Mouse (Mus musculus): ENCODE results near the gene Fmod. TPM values are rescaled to one million over a fixed set of nuclear protein-coding genes. Genes with fewer than 3 reads are reported as not detected.

Fmod gene
- total and polyA plus RNA-seq, 3 experiments = 0.16 TPM; not detected in 2

GRCm38 (mm10) chr1:134058870-134059269, 21.8 kb downstream of the Fmod start:
- no peak for DNase-seq (ENCODE audit: low spot score)
- H3K27me3 ChIP-seq (ENCODE audit: insufficient read depth, low read length) = peaks cover 81% of the 10 kb centered on the region
- peaks cover 28% of the 10 kb centered on the region for H3K4me1 ChIP-seq (ENCODE audit: insufficient read depth, low read depth, low read length)
- no peaks in the 10 kb centered on the region for H3K36me3 ChIP-seq (replicated peaks)
- no peak for TF ChIP-seq GATA2 (IDR thresholded peaks at IDR 0.05; ENCODE audit: borderline replicate concordance, low read depth, low read length)
- no peak for TF ChIP-seq CTCF (IDR thresholded peaks at IDR 0.05; ENCODE audit: low read depth, low read length)
- TF ChIP-seq POLR2AphosphoS5 (IDR thresholded peaks at IDR 0.05; ENCODE audit: insufficient replicate concordance, low read depth, low read length) = no peak
- no peak for TF ChIP-seq TAL1 (conservative IDR thresholded peaks at IDR 0.05; ENCODE audit: low read depth, low read length)
- no peak for TF ChIP-seq GATA1 (IDR thresholded peaks at IDR 0.05; ENCODE audit: borderline replicate concordance, low read length)
- no peak for ATAC-seq (ENCODE audit: extremely low read depth, insufficient number of reproducible peaks, low FRiP score, poor library complexity, severe bottlenecking)
- no peak overlapping the region for H3K4me3 ChIP-seq (ENCODE audit: low read depth, low read length)
- H3K9me3 ChIP-seq (replicated peaks) = no peaks in the 10 kb centered on the region

- TF ChIP-seq GATA1 (IDR thresholded peaks at IDR 0.05; ENCODE audit: borderline replicate concordance, low read length) = no peak
- TF ChIP-seq POLR2AphosphoS5 (IDR thresholded peaks at IDR 0.05; ENCODE audit: insufficient replicate concordance, low read depth, low read length) = no peak
- no peak for TF ChIP-seq CTCF (IDR thresholded peaks at IDR 0.05; ENCODE audit: low read depth, low read length)
- TF ChIP-seq TAL1 (conservative IDR thresholded peaks at IDR 0.05; ENCODE audit: low read depth, low read length) = no peak
- no peak for TF ChIP-seq GATA2 (IDR thresholded peaks at IDR 0.05; ENCODE audit: borderline replicate concordance, low read depth, low read length)
- Histone ChIP-seq H3K4me1 (ENCODE audit: insufficient read depth, low read depth, low read length) (peaks cover 33% of the 10 kb centered on the region), H3K4me3 (ENCODE audit: low read depth, low read length) (no peak overlapping the region), H3K27me3 (ENCODE audit: insufficient read depth, low read length) (peaks cover 83% of the 10 kb centered on the region), H3K9me3 (replicated peaks) (no peaks in the 10 kb centered on the region), H3K36me3 (replicated peaks) (no peaks in the 10 kb centered on the region)
- ATAC-seq (ENCODE audit: extremely low read depth, insufficient number of reproducible peaks, low FRiP score, poor library complexity, severe bottlenecking) (no peak), DNase-seq (ENCODE audit: low spot score) (no peak)
These were observed 23.0 kb downstream of the Fmod start for GRCm38 (mm10) chr1:134059739-134060695.

- peak; percentile 87 for ATAC-seq (ENCODE audit: extremely low read depth, insufficient number of reproducible peaks, low FRiP score, poor library complexity, severe bottlenecking)
- Histone ChIP-seq H3K4me3 (ENCODE audit: low read depth, low read length) (peak overlapping the region; percentile 54), H3K27me3 (ENCODE audit: insufficient read depth, low read length) (peaks cover 83% of the 10 kb centered on the region), H3K36me3 (replicated peaks) (no peaks in the 10 kb centered on the region), H3K9me3 (replicated peaks) (no peaks in the 10 kb centered on the region), H3K4me1 (ENCODE audit: insufficient read depth, low read depth, low read length) (peaks cover 39% of the 10 kb centered on the region)
- no peak for TF ChIP-seq GATA1 (IDR thresholded peaks at IDR 0.05; ENCODE audit: borderline replicate concordance, low read length)
- TF ChIP-seq GATA2 (IDR thresholded peaks at IDR 0.05; ENCODE audit: borderline replicate concordance, low read depth, low read length) = no peak
- TF ChIP-seq CTCF (IDR thresholded peaks at IDR 0.05; ENCODE audit: low read depth, low read length) = no peak
- TF ChIP-seq POLR2AphosphoS5 (IDR thresholded peaks at IDR 0.05; ENCODE audit: insufficient replicate concordance, low read depth, low read length) = no peak
- TF ChIP-seq TAL1 (conservative IDR thresholded peaks at IDR 0.05; ENCODE audit: low read depth, low read length) = no peak
- DNase-seq (ENCODE audit: low spot score) = peak; percentile 74
These were observed 24.0 kb downstream of the Fmod start for GRCm38 (mm10) chr1:134060849-134061569.

GRCm38 (mm10) chr1:134061915-134062314, 24.9 kb downstream of the Fmod start:
- no peak for DNase-seq (ENCODE audit: low spot score)
- Histone ChIP-seq H3K9me3 (replicated peaks) (no peaks in the 10 kb centered on the region), H3K4me1 (ENCODE audit: insufficient read depth, low read depth, low read length) (peaks cover 39% of the 10 kb centered on the region), H3K27me3 (ENCODE audit: insufficient read depth, low read length) (peaks cover 86% of the 10 kb centered on the region), H3K4me3 (ENCODE audit: low read depth, low read length) (no peak overlapping the region), H3K36me3 (replicated peaks) (no peaks in the 10 kb centered on the region)
- TF ChIP-seq GATA2 (IDR thresholded peaks at IDR 0.05; ENCODE audit: borderline replicate concordance, low read depth, low read length) (no peak), POLR2AphosphoS5 (IDR thresholded peaks at IDR 0.05; ENCODE audit: insufficient replicate concordance, low read depth, low read length) (no peak), GATA1 (IDR thresholded peaks at IDR 0.05; ENCODE audit: borderline replicate concordance, low read length) (no peak), TAL1 (conservative IDR thresholded peaks at IDR 0.05; ENCODE audit: low read depth, low read length) (no peak), CTCF (IDR thresholded peaks at IDR 0.05; ENCODE audit: low read depth, low read length) (no peak)
- no peak for ATAC-seq (ENCODE audit: extremely low read depth, insufficient number of reproducible peaks, low FRiP score, poor library complexity, severe bottlenecking)

GRCm38 (mm10) chr1:134062411-134063085, 25.5 kb downstream of the Fmod start:
- no peak overlapping the region for H3K4me3 ChIP-seq (ENCODE audit: low read depth, low read length)

More at GRCm38 (mm10) chr1:134062411-134063085, 25.5 kb downstream of the Fmod start:
- Histone ChIP-seq H3K9me3 (replicated peaks) (no peaks in the 10 kb centered on the region), H3K4me1 (ENCODE audit: insufficient read depth, low read depth, low read length) (peaks cover 39% of the 10 kb centered on the region), H3K36me3 (replicated peaks) (no peaks in the 10 kb centered on the region), H3K27me3 (ENCODE audit: insufficient read depth, low read length) (peaks cover 89% of the 10 kb centered on the region)
- DNase-seq (ENCODE audit: low spot score) (no peak), ATAC-seq (ENCODE audit: extremely low read depth, insufficient number of reproducible peaks, low FRiP score, poor library complexity, severe bottlenecking) (no peak)
- no peak for TF ChIP-seq CTCF (IDR thresholded peaks at IDR 0.05; ENCODE audit: low read depth, low read length)
- no peak for TF ChIP-seq GATA2 (IDR thresholded peaks at IDR 0.05; ENCODE audit: borderline replicate concordance, low read depth, low read length)
- no peak for TF ChIP-seq POLR2AphosphoS5 (IDR thresholded peaks at IDR 0.05; ENCODE audit: insufficient replicate concordance, low read depth, low read length)
- TF ChIP-seq TAL1 (conservative IDR thresholded peaks at IDR 0.05; ENCODE audit: low read depth, low read length) = no peak
- TF ChIP-seq GATA1 (IDR thresholded peaks at IDR 0.05; ENCODE audit: borderline replicate concordance, low read length) = no peak
